8 mouse cellular contexts compared by ENCODE assay signal in genomic region chr2:118597673-118598568, GRCm38 (mm10). TPM values are rescaled to one million over a fixed set of nuclear protein-coding genes. Genes with fewer than 3 reads are reported as not detected.
DNase-seq lines count a peak whose midpoint lies in the region; ATAC-seq lines count a peak whose summit lies in the region.

Bub1b (plus strand) TSS chr2:118598211.

- no peak within 1 kb of the TSS for H3K27ac ChIP-seq in forebrain, embryonic 14.5 days (ENCODE audit: low read depth, low read length)
- H3K27ac ChIP-seq in neural tube, embryonic 15.5 days (replicated peaks): no peak within 1 kb of the TSS

- H3K27me3 ChIP-seq in forebrain, embryonic 14.5 days (replicated peaks; ENCODE audit: control insufficient read depth, insufficient read depth, low read length): no peaks in the 10 kb centered on the region
- H3K27me3 ChIP-seq in neural tube, embryonic 15.5 days (replicated peaks): no peaks in the 10 kb centered on the region

- intact Hi-C loops in heart, postnatal 14 days (cut with DNase I): loop anchor here (2.0 kb wide), 1 partner anchor 49 kb away; the partner anchor contains the start of gene Bmf

- peaks cover 5% of the 10 kb centered on the region for H3K4me1 ChIP-seq in forebrain, embryonic 14.5 days (ENCODE audit: control insufficient read depth, insufficient read depth, low read length)
- peaks cover 12% of the 10 kb centered on the region for H3K4me1 ChIP-seq in neural tube, embryonic 15.5 days

- ATAC-seq in forebrain, embryonic 14.5 days: peak; percentile 100
- peak; percentile 98 for ATAC-seq in neural tube, embryonic 15.5 days (ENCODE audit: low FRiP score)

- DNase-seq in ES-CJ7 (ENCODE audit: low read depth, low spot score): peak; percentile 95
- peak; percentile 81 for DNase-seq in cerebellum, adult 11 months
- peak; percentile 98 for DNase-seq in forebrain, embryonic 14.5 days (ENCODE audit: low spot score)
- DNase-seq in heart, postnatal 14 days: peak; percentile 84 to 93
- DNase-seq in layer of hippocampus, adult 11-12 months (ENCODE audit: low spot score): peak; percentile 91
- DNase-seq in lung, adult 18-20 months: peak; percentile 92 to 94
- peak; percentile 91 for DNase-seq in testis, postnatal 14 days (ENCODE audit: low spot score)

- no peaks in the 10 kb centered on the region for H3K9me3 ChIP-seq in forebrain, embryonic 14.5 days (replicated peaks; ENCODE audit: control insufficient read depth, low read length)
- H3K9me3 ChIP-seq in neural tube, embryonic 15.5 days (replicated peaks): no peaks in the 10 kb centered on the region

- peaks cover 8% of the 10 kb centered on the region; the same call in 1 of the 2 replicates for H3K36me3 ChIP-seq in forebrain, embryonic 14.5 days (ENCODE audit: control insufficient read depth, insufficient read depth, low read length)
- H3K36me3 ChIP-seq in neural tube, embryonic 15.5 days: no peaks in the 10 kb centered on the region

- peak within 1 kb of the TSS; percentile 65 for H3K9ac ChIP-seq in forebrain, embryonic 14.5 days (ENCODE audit: low read length)
- H3K9ac ChIP-seq in neural tube, embryonic 15.5 days (replicated peaks): peak within 1 kb of the TSS; percentile 57

- peak within 1 kb of the TSS; percentile 71 for H3K4me2 ChIP-seq in forebrain, embryonic 14.5 days (ENCODE audit: low read length)
- H3K4me2 ChIP-seq in neural tube, embryonic 15.5 days: peak within 1 kb of the TSS; percentile 88

- WGBS in forebrain, embryonic 14.5 days: 6% methylated on average over 41 of the region's 41 CpGs
- WGBS in neural tube, embryonic 15.5 days: 6% methylated on average over 41 of the region's 41 CpGs

- H3K4me3 ChIP-seq in forebrain, embryonic 14.5 days (ENCODE audit: low read depth, low read length): peak within 1 kb of the TSS; percentile 61
- peak within 1 kb of the TSS; percentile 58 for H3K4me3 ChIP-seq in neural tube, embryonic 15.5 days (replicated peaks)

RNA-seq across cellular contexts. Expression of gene Bub1b, which starts in this region (rescaled TPM):
- polyA plus RNA-seq in forebrain, embryonic 14.5 days (2014; fragmentation: Nextera tagmentation; extraction: Ambion mirVana): 40.9 and 47.5 TPM in 2 replicates
- total RNA-seq in heart, postnatal 14 days (2021): 1 to 10 TPM; 3.8 to 8.5 TPM
- polyA plus RNA-seq in neural tube, embryonic 15.5 days (2015; fragmentation: Nextera tagmentation; extraction: Ambion mirVana): 7.0 and 26.4 TPM in 2 replicates
